Mouse (Mus musculus) hindbrain, embryonic 10.5 days (tissue): ENCODE results near the gene Sh3rf3. TPM values are rescaled to one million over a fixed set of nuclear protein-coding genes. Genes with fewer than 3 reads are reported as not detected.
A peak's percentile ranks its signal among the peaks of the same experiment; 100 is the strongest.
"Not testable (repeated sequence)": the region's sequence is repeated elsewhere in the genome, so short reads cannot be mapped to it uniquely, and the experiment has no call there.

Experiments used
- DNase-seq: peaks from one replicate; pipeline ENCODE4 v3.0.0-alpha.2; 2017; ENCODE audit warnings: low spot score
- H3K27ac ChIP-seq: fragments of 300-500 bp; sonication (generic); 2 replicates; pipeline ENCODE4 v1.5.1; 2016; ENCODE audit warnings: mild to moderate bottlenecking, moderate library complexity
- H3K27me3 ChIP-seq: fragments of 300-500 bp; sonication (generic); 2 replicates; pipeline ENCODE4 v1.6.1; 2016; ENCODE audit warnings: mild to moderate bottlenecking; ENCODE audit not compliant: poor library complexity, insufficient read depth, severe bottlenecking
- H3K36me3 ChIP-seq: fragments of 300-500 bp; sonication (generic); 2 replicates; pipeline ENCODE4 v1.6.1; 2016; ENCODE audit warnings: mild to moderate bottlenecking, moderate library complexity
- H3K4me1 ChIP-seq: fragments of 300-500 bp; sonication (generic); replicated peaks from 2 replicates; pipeline ENCODE4 v1.6.1; 2016; ENCODE audit warnings: mild to moderate bottlenecking
- H3K4me3 ChIP-seq: fragments of 300-500 bp; sonication (generic); 2 replicates; pipeline ENCODE4 v1.5.1; 2016; ENCODE audit warnings: mild to moderate bottlenecking, moderate library complexity
- H3K9me3 ChIP-seq: fragments of 300-500 bp; sonication (generic); 2 replicates; pipeline ENCODE4 v1.6.1; 2016; ENCODE audit warnings: mild to moderate bottlenecking, moderate library complexity
- WGBS: fragments of 180-500 bp; shearing (Covaris S2); methylation state at CpG from one replicate; pipeline ENCODE4 v1.1.7; 2016; 5-methylcytosine and 5-hydroxymethylcytosine counted together
- polyA plus RNA-seq: library from polyadenylated mRNA; unstranded; fragments of >200 nt; fragmentation: Nextera tagmentation; extraction: Ambion mirVana; gene quantifications from 2 replicates; pipeline ENCODE4 v1.2.1, GENCODE M21; 2016

Gene Sh3rf3
- polyA plus RNA-seq, 1 experiment from 2014 or later, result 1.1 TPM

- DNase-seq, result no peak
- Histone ChIP-seq H3K36me3 (no peaks in the 10 kb centered on the region), H3K27ac (no peak overlapping the region), H3K27me3 (no peaks in the 10 kb centered on the region), H3K4me3 (no peak overlapping the region), H3K4me1 (peaks cover 16% of the 10 kb centered on the region), H3K9me3 (no peaks in the 10 kb centered on the region)
- 93% methylated on average over 10 of the region's 10 CpGs for WGBS
Measured at GRCm38 (mm10) chr10:59076681-59077080, 263.5 kb downstream of the Sh3rf3 start.

GRCm38 (mm10) chr10:59077909-59078308 lies 264.8 kb downstream of the Sh3rf3 start:
- DNase-seq, result no peak
- H3K27me3 ChIP-seq, result no peaks in the 10 kb centered on the region
- H3K4me1 ChIP-seq, result peaks cover 13% of the 10 kb centered on the region; the same call in 1 of the 2 replicates
- 81% methylated on average over 10 of the region's 10 CpGs for WGBS
- H3K4me3 ChIP-seq, result no peak overlapping the region
- no peaks in the 10 kb centered on the region for H3K9me3 ChIP-seq
- H3K27ac ChIP-seq, result peak overlapping the region; percentile 35
- no peaks in the 10 kb centered on the region for H3K36me3 ChIP-seq

- Histone ChIP-seq H3K4me3 (no peak overlapping the region), H3K27ac (no peak overlapping the region), H3K36me3 (no peaks in the 10 kb centered on the region), H3K9me3 (no peaks in the 10 kb centered on the region), H3K27me3 (no peaks in the 10 kb centered on the region; the same call in 1 of the 2 replicates), H3K4me1 (peaks cover 16% of the 10 kb centered on the region)
- 90% methylated on average over 5 of the region's 5 CpGs for WGBS
- DNase-seq, result no peak
Measured at GRCm38 (mm10) chr10:59085604-59086003, 272.4 kb downstream of the Sh3rf3 start.

GRCm38 (mm10) chr10:59086578-59086977 lies 273.4 kb downstream of the Sh3rf3 start:
- Histone ChIP-seq H3K4me3 (no peak overlapping the region), H3K9me3 (no peaks in the 10 kb centered on the region), H3K36me3 (no peaks in the 10 kb centered on the region), H3K4me1 (peaks cover 25% of the 10 kb centered on the region), H3K27ac (no peak overlapping the region), H3K27me3 (no peaks in the 10 kb centered on the region; the same call in 1 of the 2 replicates)
- 87% methylated on average over 5 of the region's 5 CpGs for WGBS
- DNase-seq, result no peak

GRCm38 (mm10) chr10:59089861-59090621 lies 276.9 kb downstream of the Sh3rf3 start:
- H3K4me3 ChIP-seq, result no peak overlapping the region
- 62% methylated on average over 14 of the region's 14 CpGs for WGBS
- H3K27ac ChIP-seq, result peak overlapping the region; percentile 76

GRCm38 (mm10) chr10:59090622-59090971 lies 277.4 kb downstream of the Sh3rf3 start:
- H3K36me3 ChIP-seq, result no peaks in the 10 kb centered on the region
- H3K4me1 ChIP-seq, result peaks cover 38% of the 10 kb centered on the region
- WGBS, result 43% methylated on average over 7 of the region's 7 CpGs
- H3K27ac ChIP-seq, result peak overlapping the region; percentile 76
- H3K27me3 ChIP-seq, result peaks cover 5% of the 10 kb centered on the region
- no peak for DNase-seq
- H3K4me3 ChIP-seq, result no peak overlapping the region
- no peaks in the 10 kb centered on the region for H3K9me3 ChIP-seq

More at GRCm38 (mm10) chr10:59089861-59090621, 276.9 kb downstream of the Sh3rf3 start:
- H3K36me3 ChIP-seq, result no peaks in the 10 kb centered on the region
- peak; percentile 55 for DNase-seq
- peaks cover 5% of the 10 kb centered on the region for H3K27me3 ChIP-seq
- no peaks in the 10 kb centered on the region for H3K9me3 ChIP-seq
- peaks cover 38% of the 10 kb centered on the region for H3K4me1 ChIP-seq

GRCm38 (mm10) chr10:59091556-59091955 lies 278.4 kb downstream of the Sh3rf3 start:
- Histone ChIP-seq H3K27ac (peak overlapping the region; percentile 76), H3K4me1 (peaks cover 38% of the 10 kb centered on the region), H3K4me3 (no peak overlapping the region), H3K9me3 (no peaks in the 10 kb centered on the region), H3K27me3 (peaks cover 5% of the 10 kb centered on the region), H3K36me3 (no peaks in the 10 kb centered on the region)
- 89% methylated on average over 8 of the region's 8 CpGs for WGBS
- DNase-seq, result no peak

GRCm38 (mm10) chr10:59091988-59092387 lies 278.8 kb downstream of the Sh3rf3 start:
- WGBS, result 93% methylated on average over 7 of the region's 7 CpGs
- no peak for DNase-seq
- Histone ChIP-seq H3K27ac (no peak overlapping the region), H3K4me1 (peaks cover 38% of the 10 kb centered on the region), H3K36me3 (no peaks in the 10 kb centered on the region), H3K4me3 (no peak overlapping the region), H3K9me3 (no peaks in the 10 kb centered on the region), H3K27me3 (peaks cover 5% of the 10 kb centered on the region)

- not testable (repeated sequence) for H3K4me1 ChIP-seq, H3K4me3 ChIP-seq, H3K27me3 ChIP-seq, H3K27ac ChIP-seq, DNase-seq, H3K9me3 ChIP-seq, H3K36me3 ChIP-seq
- 91% methylated on average over 5 of the region's 5 CpGs for WGBS
Measured at GRCm38 (mm10) chr10:59103076-59103475, 289.9 kb downstream of the Sh3rf3 start.

- Histone ChIP-seq H3K4me3 (no peak overlapping the region), H3K27me3 (no peaks in the 10 kb centered on the region), H3K27ac (no peak overlapping the region), H3K36me3 (no peaks in the 10 kb centered on the region), H3K9me3 (no peaks in the 10 kb centered on the region), H3K4me1 (peaks cover 9% of the 10 kb centered on the region; the same call in 1 of the 2 replicates)
- no peak for DNase-seq
- WGBS, result 94% methylated on average over 5 of the region's 5 CpGs
Measured at GRCm38 (mm10) chr10:59104683-59105082, 291.5 kb downstream of the Sh3rf3 start.

GRCm38 (mm10) chr10:59105885-59106284 lies 292.7 kb downstream of the Sh3rf3 start:
- no peak for DNase-seq

GRCm38 (mm10) chr10:59106644-59107043 lies 293.5 kb downstream of the Sh3rf3 start:
- WGBS, result 78% methylated on average over 3 of the region's 3 CpGs
- H3K27ac ChIP-seq, result no peak overlapping the region

More at GRCm38 (mm10) chr10:59105885-59106284, 292.7 kb downstream of the Sh3rf3 start:
- Histone ChIP-seq H3K36me3 (no peaks in the 10 kb centered on the region), H3K9me3 (no peaks in the 10 kb centered on the region), H3K4me3 (no peak overlapping the region), H3K4me1 (peaks cover 9% of the 10 kb centered on the region; the same call in 1 of the 2 replicates), H3K27me3 (no peaks in the 10 kb centered on the region), H3K27ac (no peak overlapping the region)
- WGBS, result 89% methylated on average over 8 of the region's 8 CpGs

GRCm38 (mm10) chr10:59109015-59109414 lies 295.9 kb downstream of the Sh3rf3 start:
- H3K4me1 ChIP-seq, result peaks cover 9% of the 10 kb centered on the region; the same call in 1 of the 2 replicates
- H3K27ac ChIP-seq, result no peak overlapping the region
- H3K27me3 ChIP-seq, result no peaks in the 10 kb centered on the region
- 30% methylated on average over 2 of the region's 2 CpGs for WGBS
- no peaks in the 10 kb centered on the region for H3K36me3 ChIP-seq
- H3K9me3 ChIP-seq, result no peaks in the 10 kb centered on the region
- DNase-seq, result peak; percentile 74
- H3K4me3 ChIP-seq, result no peak overlapping the region

More at GRCm38 (mm10) chr10:59106644-59107043, 293.5 kb downstream of the Sh3rf3 start:
- Histone ChIP-seq H3K27me3 (no peaks in the 10 kb centered on the region), H3K4me1 (peaks cover 9% of the 10 kb centered on the region; the same call in 1 of the 2 replicates), H3K9me3 (no peaks in the 10 kb centered on the region), H3K36me3 (no peaks in the 10 kb centered on the region), H3K4me3 (no peak overlapping the region)
- DNase-seq, result no peak
